Mouse (Mus musculus) NIH3T3 (cell line): ENCODE results near the gene Rab3ip.

Experiments used
- DNase-seq: peaks from one replicate; pipeline ENCODE4 v3.0.0-alpha.2; 2012; ENCODE audit warnings: low read depth

The Rab3ip gene

GRCm38 (mm10) chr10:116871329-116872015 lies 79.1 kb downstream of the Rab3ip start:
- DNase-seq, result no peak

GRCm38 (mm10) chr10:116870819-116871218 lies 79.8 kb downstream of the Rab3ip start:
- DNase-seq, result no peak
